Mouse (Mus musculus) forebrain, embryonic 16.5 days (tissue): ENCODE measurements at regions not wholly inside any gene's neighbourhood (a gene's known extent, or its start where the extent isn't known, plus 50 kb on each side); places are given as distances from the start of the nearest gene placed in this dataset.
A peak's percentile ranks its signal among the peaks of the same experiment; 100 is the strongest.

Experiments used
- ATAC-seq: fragments of 200-750 bp; cut with Nextera tagmentation; 2 replicates; pipeline ENCODE4 v1.8.0; 2017; ENCODE audit warnings: mild to moderate bottlenecking, moderate library complexity
- H3K27ac ChIP-seq: fragments of 300-500 bp; sonication (generic); 2 replicates; pipeline ENCODE4 v1.5.1; 2014; ENCODE audit warnings: low read length, control low read depth
- H3K27me3 ChIP-seq: fragments of 300-500 bp; sonication (generic); replicated peaks from 2 replicates; pipeline ENCODE4 v1.6.1; 2014; ENCODE audit warnings: low read length; ENCODE audit not compliant: control insufficient read depth, insufficient read depth
- H3K36me3 ChIP-seq: fragments of 300-500 bp; sonication (generic); 2 replicates; pipeline ENCODE4 v1.6.1; 2014; ENCODE audit not compliant: control insufficient read depth, insufficient read depth
- H3K4me1 ChIP-seq: fragments of 300-500 bp; sonication (generic); replicated peaks from 2 replicates; pipeline ENCODE4 v1.6.1; 2014; ENCODE audit warnings: low read length; ENCODE audit not compliant: control insufficient read depth, insufficient read depth
- H3K4me2 ChIP-seq: fragments of 300-500 bp; sonication (generic); 2 replicates; pipeline ENCODE4 v1.6.1; 2014; ENCODE audit warnings: mild to moderate bottlenecking, low read length, control low read depth
- H3K4me3 ChIP-seq: fragments of 300-500 bp; sonication (generic); replicated peaks from 2 replicates; pipeline ENCODE4 v1.5.1; 2014; ENCODE audit warnings: mild to moderate bottlenecking, low read length, control low read depth
- H3K9ac ChIP-seq: fragments of 300-500 bp; sonication (generic); replicated peaks from 2 replicates; pipeline ENCODE4 v1.6.1; 2014; ENCODE audit warnings: low read depth, low read length, control low read depth
- H3K9me3 ChIP-seq: fragments of 300-500 bp; sonication (generic); 2 replicates; pipeline ENCODE4 v1.6.1; 2016; ENCODE audit warnings: low read length; ENCODE audit not compliant: control insufficient read depth
- WGBS: fragments of 180-500 bp; shearing (Covaris S2); extraction: QIAGEN DNeasy Blood & Tissue Kit; methylation state at CpG from one replicate; pipeline ENCODE4 v1.1.7; 2014; 5-methylcytosine and 5-hydroxymethylcytosine counted together

DNA sequence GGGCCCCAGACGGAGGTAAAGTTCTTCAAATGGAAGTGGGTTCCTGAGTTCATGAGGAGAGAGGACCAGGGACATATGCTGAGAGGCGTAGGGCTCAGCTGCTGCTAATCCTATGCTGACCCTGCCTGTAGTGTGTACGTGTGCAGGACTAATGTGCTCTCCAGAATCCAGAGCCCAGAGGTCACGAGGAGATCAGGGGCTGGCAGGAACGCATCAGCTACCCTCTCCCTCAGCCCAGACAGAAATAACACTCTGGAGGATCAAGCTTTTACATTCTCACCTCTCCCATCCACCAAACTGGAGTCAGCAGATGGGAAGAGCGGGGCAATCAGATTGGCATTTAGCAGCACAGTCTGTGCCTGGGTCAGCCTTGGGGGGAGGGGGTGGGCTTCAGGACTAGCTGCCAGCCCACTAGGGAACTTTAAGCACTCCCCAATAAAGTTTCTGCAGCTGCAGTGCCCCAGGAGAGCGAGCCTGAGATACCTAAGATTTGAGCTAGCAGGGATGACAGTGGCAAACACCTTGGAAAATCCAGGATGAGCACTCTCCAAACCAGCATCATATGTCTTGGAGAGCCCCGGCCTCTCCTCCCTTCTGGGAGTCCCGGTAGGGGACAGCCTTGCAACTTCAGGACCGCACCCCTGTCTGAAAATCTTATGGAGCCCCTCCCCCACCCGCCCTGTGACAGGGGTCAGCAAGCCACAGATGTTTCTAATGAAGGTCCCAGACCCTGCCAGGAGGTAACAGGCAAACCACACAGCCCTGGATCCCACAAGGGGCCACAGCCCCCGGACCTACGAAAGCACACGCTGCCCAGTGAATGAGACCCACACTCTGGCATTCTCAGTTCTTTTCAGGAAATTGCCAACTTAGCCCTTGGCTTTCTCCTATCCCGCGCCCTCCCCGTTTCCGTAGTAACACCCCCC lies 90.4 kb downstream of the Zfp36l1 start:
- 9% methylated on average over 18 of the region's 18 CpGs for WGBS
- ATAC-seq = peak; percentile 60; the same call in 1 of the 2 replicates
- Histone ChIP-seq H3K4me3 (no peak overlapping the region), H3K27ac (peak overlapping the region; percentile 19; the same call in 1 of the 2 replicates), H3K9ac (0 out of 2 replicates have a peak overlapping the region, but pooled peaks have one; percentile 27), H3K4me1 (peaks cover 21% of the 10 kb centered on the region), H3K4me2 (peak overlapping the region; percentile 29), H3K9me3 (no peaks in the 10 kb centered on the region), H3K36me3 (no peaks in the 10 kb centered on the region), H3K27me3 (no peaks in the 10 kb centered on the region)

DNA sequence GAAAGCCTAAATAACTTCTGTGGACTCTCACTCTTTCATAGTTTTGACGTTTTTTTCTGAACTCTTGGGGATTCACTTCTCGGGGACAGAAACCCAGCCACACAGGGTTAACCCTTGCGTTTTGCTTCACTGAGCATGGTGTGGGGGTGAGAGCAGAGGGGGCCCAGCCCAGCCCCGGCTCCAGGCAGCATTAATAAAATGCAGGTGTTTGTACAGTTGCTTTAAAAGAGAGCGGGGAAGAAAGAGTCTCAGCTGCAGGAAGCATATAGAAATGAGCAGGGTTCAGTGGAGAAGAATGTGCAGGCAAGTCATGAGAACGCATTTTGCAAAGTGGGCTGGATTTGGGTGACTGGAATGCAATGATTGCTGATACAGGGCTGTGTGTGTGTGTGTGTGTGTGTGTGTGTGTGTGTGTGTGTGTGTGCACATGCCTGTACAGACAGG lies 91.8 kb downstream of the Zfp36l1 start:
- Histone ChIP-seq H3K9me3 (no peaks in the 10 kb centered on the region), H3K9ac (no peak overlapping the region), H3K4me2 (no peak overlapping the region), H3K27ac (no peak overlapping the region), H3K27me3 (no peaks in the 10 kb centered on the region), H3K36me3 (no peaks in the 10 kb centered on the region), H3K4me3 (no peak overlapping the region), H3K4me1 (peaks cover 21% of the 10 kb centered on the region)
- WGBS = 2% methylated on average over 6 of the region's 6 CpGs
- ATAC-seq = 0 out of 2 replicates have a peak, but pooled peaks have one; percentile 16

DNA sequence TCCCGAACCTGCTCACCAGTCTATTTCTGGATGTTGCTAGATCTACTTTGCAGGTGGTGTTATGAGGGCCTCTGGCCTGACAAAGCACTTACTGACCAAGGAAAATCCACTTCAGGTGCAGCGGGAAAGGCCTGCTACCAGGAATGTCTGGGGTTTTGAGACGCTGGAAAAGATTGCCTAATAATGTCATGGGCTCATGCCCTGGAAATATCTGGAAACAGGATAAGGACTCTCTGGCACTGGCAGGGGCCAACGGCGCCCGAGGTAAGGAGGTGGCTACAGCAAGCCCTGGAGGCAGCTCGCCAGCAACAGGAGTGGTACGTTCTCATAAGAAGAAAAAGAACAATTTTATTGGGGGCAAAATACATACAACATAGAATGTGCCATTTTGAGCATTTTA lies 94.7 kb downstream of the Zfp36l1 start:
- Histone ChIP-seq H3K36me3 (no peaks in the 10 kb centered on the region), H3K4me1 (peaks cover 35% of the 10 kb centered on the region), H3K9me3 (no peaks in the 10 kb centered on the region), H3K9ac (no peak overlapping the region), H3K27ac (no peak overlapping the region), H3K4me2 (no peak overlapping the region), H3K27me3 (no peaks in the 10 kb centered on the region), H3K4me3 (no peak overlapping the region)
- ATAC-seq = no peak
- 87% methylated on average over 8 of the region's 8 CpGs for WGBS

DNA sequence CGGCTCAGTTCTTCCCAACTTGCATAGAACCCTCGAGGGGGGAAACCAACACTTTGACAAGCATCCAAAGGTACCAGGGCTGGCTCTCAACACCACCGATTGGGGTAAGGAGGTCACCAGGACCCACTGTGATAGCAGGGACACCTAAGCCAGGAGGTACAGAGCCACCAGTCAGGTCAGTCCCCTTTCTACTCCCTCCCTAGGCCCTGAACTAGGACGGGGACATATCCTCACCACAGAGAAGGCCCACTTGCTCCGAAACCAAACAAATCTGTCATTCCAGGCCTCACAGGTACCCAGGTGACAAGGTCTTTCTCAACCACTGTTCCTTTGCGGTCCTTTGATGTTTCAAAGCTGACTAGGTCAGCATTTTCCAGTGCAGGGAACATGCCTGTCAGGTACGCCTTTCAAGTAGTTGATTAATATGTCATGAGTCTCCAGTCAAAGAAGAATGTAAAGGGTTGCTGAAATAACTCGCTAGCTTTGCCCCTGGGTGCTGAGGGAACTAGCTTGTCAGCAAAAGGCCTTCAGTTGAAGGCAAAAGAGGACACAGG lies 95.4 kb downstream of the Zfp36l1 start:
- Histone ChIP-seq H3K4me3 (no peak overlapping the region), H3K9ac (no peak overlapping the region), H3K36me3 (no peaks in the 10 kb centered on the region), H3K4me2 (no peak overlapping the region), H3K9me3 (no peaks in the 10 kb centered on the region), H3K27me3 (no peaks in the 10 kb centered on the region), H3K4me1 (peaks cover 29% of the 10 kb centered on the region), H3K27ac (no peak overlapping the region)
- WGBS = 86% methylated on average over 8 of the region's 8 CpGs
- no peak for ATAC-seq

DNA sequence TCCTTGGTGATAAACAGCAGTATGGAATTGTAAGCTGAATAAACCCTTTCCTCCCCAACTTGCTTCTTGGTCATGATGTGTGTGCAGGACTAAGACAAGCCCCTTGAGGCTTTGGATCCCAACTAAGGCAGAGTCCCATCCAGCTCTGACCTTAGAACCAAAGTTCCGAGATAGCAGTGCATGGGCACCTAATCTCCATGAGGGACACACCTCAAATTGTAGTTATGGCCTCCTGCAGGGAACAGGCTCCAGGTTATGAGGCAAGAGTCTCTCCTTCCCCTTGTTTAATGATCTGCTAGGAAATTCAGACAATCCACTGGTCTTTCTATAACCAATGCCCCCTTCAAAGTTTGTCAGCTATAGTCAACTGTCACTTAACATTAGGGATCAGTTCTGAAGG lies 96.9 kb downstream of the Zfp36l1 start:
- 94% methylated on average over 1 of the region's 1 CpGs for WGBS
- peaks cover 15% of the 10 kb centered on the region for H3K4me1 ChIP-seq
- no peak overlapping the region for H3K4me2 ChIP-seq
- no peaks in the 10 kb centered on the region for H3K36me3 ChIP-seq
- H3K4me3 ChIP-seq = no peak overlapping the region
- H3K9ac ChIP-seq = no peak overlapping the region
- ATAC-seq = no peak
- H3K9me3 ChIP-seq = no peaks in the 10 kb centered on the region
- no peaks in the 10 kb centered on the region for H3K27me3 ChIP-seq
- H3K27ac ChIP-seq = no peak overlapping the region

GRCm38 (mm10) chr12:80014598-80014983 lies 98.2 kb downstream of the Zfp36l1 start:
- H3K4me1 ChIP-seq = peaks cover 14% of the 10 kb centered on the region
- no peak; the same call in 1 of the 2 replicates for ATAC-seq
- H3K9ac ChIP-seq = no peak overlapping the region
- no peak overlapping the region for H3K4me3 ChIP-seq
- H3K36me3 ChIP-seq = no peaks in the 10 kb centered on the region
- H3K9me3 ChIP-seq = no peaks in the 10 kb centered on the region
- H3K4me2 ChIP-seq = peak overlapping the region; percentile 43
- WGBS = 70% methylated on average over 7 of the region's 7 CpGs
- H3K27ac ChIP-seq = peak overlapping the region; percentile 78
- H3K27me3 ChIP-seq = no peaks in the 10 kb centered on the region

DNA sequence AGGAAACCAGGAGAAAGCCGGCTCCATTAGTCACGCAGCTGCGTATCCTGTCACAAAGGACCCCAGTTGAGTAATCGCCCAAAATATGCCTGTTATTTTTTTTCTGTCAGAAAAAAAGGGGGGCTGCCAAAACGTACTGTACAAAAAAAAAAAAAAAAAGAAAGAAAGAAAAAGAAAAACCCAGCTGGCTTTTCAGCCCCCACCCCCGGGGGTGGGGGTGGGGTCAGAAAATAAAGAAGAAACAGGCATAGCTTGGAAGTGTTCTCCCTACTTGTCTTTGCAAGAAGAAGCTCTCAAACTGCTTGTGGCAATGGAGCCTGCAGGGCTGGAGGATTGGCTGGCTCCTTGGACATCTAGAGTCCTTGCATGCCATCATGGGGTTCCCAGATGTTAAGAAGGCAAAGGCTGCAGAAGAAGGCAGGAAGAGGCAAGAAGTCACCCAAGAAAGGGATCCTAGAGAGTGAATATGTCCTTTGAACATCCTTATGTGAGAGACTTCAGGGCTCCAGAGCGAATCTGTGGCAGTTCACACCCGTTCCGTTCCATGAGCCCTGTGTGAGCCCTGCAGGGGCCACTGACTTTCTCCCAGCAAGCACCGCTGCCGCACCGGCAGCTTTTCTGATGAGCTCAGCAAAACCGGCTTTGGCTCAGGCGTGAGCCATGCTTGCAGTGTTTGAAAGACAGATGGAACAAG lies 98.8 kb downstream of the Zfp36l1 start:
- no peaks in the 10 kb centered on the region for H3K36me3 ChIP-seq
- peak overlapping the region; percentile 33; the same call in 1 of the 2 replicates for H3K9ac ChIP-seq
- no peaks in the 10 kb centered on the region for H3K9me3 ChIP-seq
- H3K27ac ChIP-seq = peak overlapping the region; percentile 78
- 0 out of 2 replicates have a peak overlapping the region, but pooled peaks have one; percentile 7 for H3K4me3 ChIP-seq
- WGBS = 14% methylated on average over 14 of the region's 14 CpGs
- peak overlapping the region; percentile 43 for H3K4me2 ChIP-seq
- H3K27me3 ChIP-seq = no peaks in the 10 kb centered on the region
- H3K4me1 ChIP-seq = peaks cover 14% of the 10 kb centered on the region
- ATAC-seq = peak; percentile 76

DNA sequence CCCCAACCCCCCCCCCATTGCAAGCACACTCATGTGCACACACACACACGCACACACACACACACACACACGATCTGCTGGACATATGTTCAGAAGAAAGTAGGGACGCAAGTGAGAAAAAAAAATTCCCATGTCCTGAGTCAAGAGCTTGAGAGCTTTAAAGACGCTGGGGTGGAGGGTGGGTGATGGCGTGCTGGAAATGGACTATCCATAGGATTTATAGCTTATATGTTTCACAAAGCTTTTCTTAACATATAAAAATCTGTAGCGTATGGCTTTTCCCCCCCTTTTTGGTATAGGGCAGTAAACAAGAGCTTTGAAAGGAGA lies 99.3 kb downstream of the Zfp36l1 start:
- ATAC-seq = peak; percentile 65
- peaks cover 14% of the 10 kb centered on the region for H3K4me1 ChIP-seq
- 56% methylated on average over 6 of the region's 6 CpGs for WGBS
- no peaks in the 10 kb centered on the region for H3K36me3 ChIP-seq
- H3K9me3 ChIP-seq = no peaks in the 10 kb centered on the region
- H3K27me3 ChIP-seq = no peaks in the 10 kb centered on the region
- H3K27ac ChIP-seq = peak overlapping the region; percentile 48
- H3K4me2 ChIP-seq = peak overlapping the region; percentile 43; the same call in 1 of the 2 replicates
- H3K9ac ChIP-seq = no peak overlapping the region
- no peak overlapping the region for H3K4me3 ChIP-seq

GRCm38 (mm10) chr12:80011916-80012315 lies 100.9 kb downstream of the Zfp36l1 start:
- Histone ChIP-seq H3K27me3 (no peaks in the 10 kb centered on the region), H3K27ac (no peak overlapping the region), H3K9me3 (no peaks in the 10 kb centered on the region), H3K4me1 (peaks cover 14% of the 10 kb centered on the region), H3K9ac (no peak overlapping the region), H3K36me3 (no peaks in the 10 kb centered on the region), H3K4me2 (no peak overlapping the region), H3K4me3 (no peak overlapping the region)
- 87% methylated on average over 6 of the region's 6 CpGs for WGBS
- no peak for ATAC-seq
